Mouse (Mus musculus): ENCODE results near the gene Myo7a. TPM values are rescaled to one million over a fixed set of nuclear protein-coding genes. Genes with fewer than 3 reads are reported as not detected.

Myo7a gene
- polyA plus RNA-seq, 1 experiment from 2014 or later, result 15.4 TPM

DNA sequence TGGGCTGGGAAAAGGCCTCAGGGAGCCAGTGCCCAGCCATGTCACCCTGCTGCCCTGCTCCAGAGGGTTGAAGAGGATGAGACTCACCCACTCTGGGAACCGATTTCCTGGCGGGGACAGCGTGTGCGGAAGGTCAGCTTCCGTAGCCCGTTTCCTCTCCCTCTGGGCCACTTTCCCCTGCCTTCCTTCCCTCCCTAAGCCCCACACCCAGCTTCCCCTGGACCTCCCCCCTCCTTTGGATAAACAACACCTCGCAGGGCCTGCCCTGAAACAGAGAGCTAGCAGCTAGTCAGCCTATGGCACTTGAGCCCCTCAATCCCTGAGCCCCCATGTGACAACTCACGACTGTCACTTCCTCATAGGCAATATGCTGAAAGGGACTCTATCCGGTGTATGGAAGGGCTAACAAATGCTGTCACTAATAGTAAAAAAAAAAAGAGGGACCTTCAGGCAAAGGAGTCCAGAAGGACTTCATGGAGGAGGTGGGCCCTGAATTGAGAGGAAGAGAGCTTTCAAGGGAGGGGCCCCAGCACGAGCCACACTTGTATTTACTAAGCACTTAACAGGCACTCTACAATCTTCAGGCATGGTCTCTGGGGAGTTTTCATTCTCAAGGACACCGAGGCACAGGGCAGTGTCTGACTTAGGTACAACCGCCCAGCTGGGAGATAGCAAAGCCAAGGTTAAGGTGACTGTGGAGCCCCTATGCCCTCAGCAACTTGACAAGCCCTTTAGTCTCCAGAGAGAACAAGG lies 34.6 kb downstream of the Myo7a start:
- Histone ChIP-seq H3K36me3 (no peaks in the 10 kb centered on the region; the same call in 1 of the 2 replicates), H3K9me3 (replicated peaks) (no peaks in the 10 kb centered on the region), H3K27ac (peak overlapping the region; percentile 48; the same call in 1 of the 2 replicates), H3K9ac (no peak overlapping the region), H3K27me3 (no peaks in the 10 kb centered on the region), H3K4me2 (peak overlapping the region; percentile 25), H3K4me1 (peaks cover 24% of the 10 kb centered on the region), H3K4me3 (replicated peaks) (no peak overlapping the region)
- 38% methylated on average over 12 of the region's 12 CpGs for WGBS
- 0 out of 2 replicates have a peak, but pooled peaks have one; percentile 16 for ATAC-seq (replicated peaks; ENCODE audit: low FRiP score)

DNA sequence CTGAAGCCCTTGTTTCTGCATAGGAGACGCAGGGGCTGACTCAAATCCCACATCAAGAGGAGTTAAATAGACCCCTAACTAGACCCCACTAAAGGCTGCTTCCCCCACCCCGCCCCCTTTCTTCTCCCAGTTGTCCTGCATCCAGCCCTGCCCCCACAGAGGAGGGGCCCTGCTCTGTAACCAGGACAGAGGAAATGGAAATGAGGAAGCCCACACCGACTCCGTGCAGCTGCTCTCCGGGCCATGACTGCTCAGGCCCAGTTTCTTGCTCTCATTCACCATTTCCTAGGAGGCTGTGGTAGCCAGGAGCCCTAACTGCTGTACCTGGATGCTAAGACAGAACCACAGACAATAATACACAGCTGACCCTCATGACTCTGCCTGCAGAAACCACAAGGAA lies 36.9 kb downstream of the Myo7a start:
- Histone ChIP-seq H3K4me3 (replicated peaks) (no peak overlapping the region), H3K4me1 (peaks cover 24% of the 10 kb centered on the region), H3K4me2 (no peak overlapping the region), H3K27me3 (no peaks in the 10 kb centered on the region), H3K27ac (no peak overlapping the region), H3K36me3 (peaks cover 2% of the 10 kb centered on the region; the same call in 1 of the 2 replicates), H3K9me3 (replicated peaks) (no peaks in the 10 kb centered on the region), H3K9ac (no peak overlapping the region)
- WGBS, result 14% methylated on average over 5 of the region's 5 CpGs
- no peak for ATAC-seq (replicated peaks; ENCODE audit: low FRiP score)

GRCm38 (mm10) chr7:98077453-98077852 lies 41.9 kb downstream of the Myo7a start:
- Histone ChIP-seq H3K4me2 (no peak overlapping the region), H3K36me3 (peaks cover 11% of the 10 kb centered on the region; the same call in 1 of the 2 replicates), H3K4me3 (replicated peaks) (no peak overlapping the region), H3K9me3 (replicated peaks) (no peaks in the 10 kb centered on the region), H3K27ac (no peak overlapping the region), H3K27me3 (no peaks in the 10 kb centered on the region), H3K4me1 (peaks cover 5% of the 10 kb centered on the region), H3K9ac (no peak overlapping the region)
- WGBS, result 88% methylated on average over 11 of the region's 11 CpGs
- ATAC-seq (replicated peaks; ENCODE audit: low FRiP score), result no peak

DNA sequence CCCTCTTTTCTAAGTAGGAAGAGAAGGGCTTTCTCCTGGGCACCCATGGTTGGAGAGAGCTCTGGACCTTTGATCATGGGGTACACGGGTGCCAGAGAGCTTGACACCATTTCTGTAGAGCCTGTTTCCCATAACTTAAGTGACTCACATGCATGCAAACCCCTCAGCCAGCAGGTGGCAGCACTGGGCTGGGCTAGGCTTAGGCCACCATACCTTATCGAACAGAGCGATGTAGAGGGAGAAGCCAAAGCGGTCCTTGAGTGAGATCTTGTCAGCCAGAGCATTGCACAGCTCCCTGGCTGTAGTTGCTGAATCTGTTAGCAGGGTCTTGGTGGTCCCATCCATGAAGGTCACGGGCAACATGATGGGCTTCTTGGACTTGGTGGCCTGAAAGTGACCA lies 47.7 kb downstream of the Myo7a start:
- WGBS, result 34% methylated on average over 5 of the region's 5 CpGs
- Histone ChIP-seq H3K27me3 (no peaks in the 10 kb centered on the region), H3K4me1 (no peaks in the 10 kb centered on the region), H3K9ac (no peak overlapping the region), H3K4me2 (no peak overlapping the region), H3K27ac (no peak overlapping the region), H3K9me3 (replicated peaks) (no peaks in the 10 kb centered on the region), H3K4me3 (replicated peaks) (no peak overlapping the region), H3K36me3 (0 out of 2 replicates have a peak, but pooled peaks cover 10% of the 10 kb centered on the region)
- 0 out of 2 replicates have a peak, but pooled peaks have one; percentile 16 for ATAC-seq (replicated peaks; ENCODE audit: low FRiP score)

GRCm38 (mm10) chr7:98066229-98066628 lies 53.1 kb downstream of the Myo7a start:
- 0 out of 2 replicates have a peak, but pooled peaks cover 7% of the 10 kb centered on the region for H3K36me3 ChIP-seq
- H3K27me3 ChIP-seq, result no peaks in the 10 kb centered on the region
- no peak overlapping the region for H3K4me2 ChIP-seq
- 82% methylated on average over 11 of the region's 11 CpGs for WGBS
- no peak overlapping the region for H3K9ac ChIP-seq
- peak; percentile 30; the same call in 1 of the 2 replicates for ATAC-seq (replicated peaks; ENCODE audit: low FRiP score)
- no peaks in the 10 kb centered on the region for H3K9me3 ChIP-seq (replicated peaks)
- H3K4me1 ChIP-seq, result no peaks in the 10 kb centered on the region
- no peak overlapping the region for H3K4me3 ChIP-seq (replicated peaks)
- H3K27ac ChIP-seq, result no peak overlapping the region

GRCm38 (mm10) chr7:98054942-98055341 lies 64.4 kb downstream of the Myo7a start:
- Histone ChIP-seq H3K4me1 (no peaks in the 10 kb centered on the region), H3K27ac (no peak overlapping the region), H3K4me2 (no peak overlapping the region), H3K36me3 (no peaks in the 10 kb centered on the region), H3K4me3 (replicated peaks) (no peak overlapping the region), H3K9ac (no peak overlapping the region), H3K27me3 (no peaks in the 10 kb centered on the region), H3K9me3 (replicated peaks) (no peaks in the 10 kb centered on the region)
- WGBS, result 88% methylated on average over 8 of the region's 8 CpGs
- no peak for ATAC-seq (replicated peaks; ENCODE audit: low FRiP score)

- 84% methylated on average over 9 of the region's 9 CpGs for WGBS
- H3K36me3 ChIP-seq, result no peaks in the 10 kb centered on the region
- H3K4me1 ChIP-seq, result no peaks in the 10 kb centered on the region
- H3K9me3 ChIP-seq (replicated peaks), result no peaks in the 10 kb centered on the region
- H3K27ac ChIP-seq, result no peak overlapping the region
- H3K4me2 ChIP-seq, result no peak overlapping the region
- no peak overlapping the region for H3K9ac ChIP-seq
- ATAC-seq (replicated peaks; ENCODE audit: low FRiP score), result no peak
- no peak overlapping the region for H3K4me3 ChIP-seq (replicated peaks)
- no peaks in the 10 kb centered on the region for H3K27me3 ChIP-seq
Observed at GRCm38 (mm10) chr7:98054461-98054860, 64.9 kb downstream of the Myo7a start.

- no peak overlapping the region for H3K4me3 ChIP-seq (replicated peaks)
- no peak for ATAC-seq (replicated peaks; ENCODE audit: low FRiP score)
- no peaks in the 10 kb centered on the region for H3K36me3 ChIP-seq
- H3K27me3 ChIP-seq, result no peaks in the 10 kb centered on the region
- H3K4me1 ChIP-seq, result no peaks in the 10 kb centered on the region
- 16% methylated on average over 8 of the region's 8 CpGs for WGBS
- no peak overlapping the region for H3K27ac ChIP-seq
- no peak overlapping the region for H3K4me2 ChIP-seq
- H3K9ac ChIP-seq, result no peak overlapping the region
- H3K9me3 ChIP-seq (replicated peaks), result no peaks in the 10 kb centered on the region
Observed at GRCm38 (mm10) chr7:98051980-98052379, 67.3 kb downstream of the Myo7a start.

GRCm38 (mm10) chr7:98048101-98048824 lies 71.1 kb downstream of the Myo7a start:
- no peak overlapping the region for H3K9ac ChIP-seq
- no peaks in the 10 kb centered on the region for H3K27me3 ChIP-seq
- H3K36me3 ChIP-seq, result no peaks in the 10 kb centered on the region
- no peak overlapping the region for H3K4me3 ChIP-seq (replicated peaks)
- H3K4me2 ChIP-seq, result no peak overlapping the region
- ATAC-seq (replicated peaks; ENCODE audit: low FRiP score), result no peak
- no peaks in the 10 kb centered on the region for H3K4me1 ChIP-seq
- H3K9me3 ChIP-seq (replicated peaks), result no peaks in the 10 kb centered on the region
- WGBS, result 80% methylated on average over 9 of the region's 9 CpGs
- H3K27ac ChIP-seq, result no peak overlapping the region

GRCm38 (mm10) chr7:98002617-98003016 lies 116.7 kb downstream of the Myo7a start:
- no peak overlapping the region for H3K9ac ChIP-seq
- no peak overlapping the region for H3K4me3 ChIP-seq (replicated peaks)
- WGBS, result 77% methylated on average over 7 of the region's 7 CpGs
- H3K4me1 ChIP-seq, result no peaks in the 10 kb centered on the region
- no peak overlapping the region for H3K27ac ChIP-seq
- no peaks in the 10 kb centered on the region for H3K36me3 ChIP-seq
- H3K9me3 ChIP-seq (replicated peaks), result no peaks in the 10 kb centered on the region
- no peaks in the 10 kb centered on the region for H3K27me3 ChIP-seq
- ATAC-seq (replicated peaks; ENCODE audit: low FRiP score), result no peak
- no peak overlapping the region for H3K4me2 ChIP-seq
